In genomic region chr9:119181241-119181728, GRCm38 (mm10) we compare ENCODE assay signal across 9 mouse cellular contexts. TPM values are rescaled to one million over a fixed set of nuclear protein-coding genes. Genes with fewer than 3 reads are reported as not detected.
DNase-seq lines count a peak whose midpoint lies in the region; ATAC-seq and TF ChIP-seq lines count a peak whose summit lies in the region.
"Had no signal": no experiment of that assay in that cellular context is flagged by ENCODE, and none has a peak within 500 bp of the region (broad histone marks: within the 10 kb centered on the region; RNA-seq: fewer than 3 reads in every experiment).

No protein-coding gene starts in this region.

- H3K4me3 ChIP-seq in intestine, embryonic 14.5 days (ENCODE audit: low read depth, low read length): no peak overlapping the region
- no peak overlapping the region for H3K4me3 ChIP-seq in intestine, postnatal 0 days (ENCODE audit: low read depth, low read length)
- no peak overlapping the region for H3K4me3 ChIP-seq in lung, adult 2 months (replicated peaks; ENCODE audit: extremely low read depth, low read depth, low read length)
- H3K4me3 ChIP-seq: liver, embryonic 15.5 days had no signal

- H3K4me1 ChIP-seq in intestine, embryonic 14.5 days (replicated peaks; ENCODE audit: control insufficient read depth, insufficient read depth, low read length): no peaks in the 10 kb centered on the region
- no peaks in the 10 kb centered on the region for H3K4me1 ChIP-seq in intestine, postnatal 0 days (replicated peaks; ENCODE audit: control insufficient read depth, insufficient read depth, low read length)
- H3K4me1 ChIP-seq in lung, adult 2 months (ENCODE audit: control insufficient read depth, insufficient read depth, low read length): peaks cover 3% of the 10 kb centered on the region; the same call in 1 of the 2 replicates
- H3K4me1 ChIP-seq: liver, embryonic 15.5 days had no signal

- no peak overlapping the region for H3K9ac ChIP-seq in intestine, embryonic 14.5 days (ENCODE audit: low read length)
- H3K9ac ChIP-seq in intestine, postnatal 0 days (ENCODE audit: low read depth, low read length): no peak overlapping the region
- H3K9ac ChIP-seq: liver, embryonic 15.5 days had no signal

- in situ Hi-C loops in Patski (cut with MboI; ENCODE audit: low pct_unique_long_range_greater_than_20kb): no loop called here

- H3K4me2 ChIP-seq in intestine, embryonic 14.5 days (ENCODE audit: low read length): no peak overlapping the region
- no peak overlapping the region for H3K4me2 ChIP-seq in intestine, postnatal 0 days (replicated peaks; ENCODE audit: low read depth)
- H3K4me2 ChIP-seq: liver, embryonic 15.5 days had no signal

- WGBS in intestine, embryonic 14.5 days: 16% methylated on average over 3 of the region's 3 CpGs
- WGBS in intestine, postnatal 0 days: 31% methylated on average over 3 of the region's 3 CpGs
- 12% methylated on average over 3 of the region's 3 CpGs for WGBS in lung, adult 2 months

- no peak for TF ChIP-seq POLR2A in lung, adult 2 months (IDR thresholded peaks at IDR 0.05; ENCODE audit: borderline replicate concordance, extremely low read depth, low read depth, low read length)

- POLR2A ChIA-PET in Patski (lab: Charles Lee): no interaction called here

- no peaks in the 10 kb centered on the region for H3K27me3 ChIP-seq in intestine, embryonic 14.5 days (replicated peaks; ENCODE audit: control insufficient read depth, insufficient read depth, low read length)
- H3K27me3 ChIP-seq in intestine, postnatal 0 days (replicated peaks; ENCODE audit: control insufficient read depth, insufficient read depth, low read length): no peaks in the 10 kb centered on the region
- no peaks in the 10 kb centered on the region for H3K27me3 ChIP-seq in Patski
- H3K27me3 ChIP-seq: liver, embryonic 15.5 days had no signal

- no peaks in the 10 kb centered on the region for H3K9me3 ChIP-seq in intestine, embryonic 14.5 days (ENCODE audit: control insufficient read depth, low read length)
- no peaks in the 10 kb centered on the region for H3K9me3 ChIP-seq in intestine, postnatal 0 days (ENCODE audit: control insufficient read depth)
- H3K9me3 ChIP-seq: liver, embryonic 15.5 days had no signal

- TF ChIP-seq CTCF in intestine, postnatal 0 days (IDR thresholded peaks at IDR 0.05; ENCODE audit: low read depth): no peak
- no peak for TF ChIP-seq CTCF in Patski (IDR thresholded peaks at IDR 0.05)
- TF ChIP-seq CTCF in lung, adult 2 months (IDR thresholded peaks at IDR 0.05; ENCODE audit: insufficient read depth, low read length): no peak

- H3K27ac ChIP-seq in intestine, embryonic 14.5 days (ENCODE audit: low read depth): 0 out of 2 replicates have a peak overlapping the region, but pooled peaks have one; percentile 16
- H3K27ac ChIP-seq in intestine, postnatal 0 days (ENCODE audit: low read depth, low read length): no peak overlapping the region
- H3K27ac ChIP-seq: liver, embryonic 15.5 days had no signal

- DNase-seq in intestine, embryonic 14.5 days (ENCODE audit: low spot score): no peak
- no peak for DNase-seq in Patski (ENCODE audit: low read depth, low spot score)
- DNase-seq in fibroblast of lung, adult 2 months (ENCODE audit: low read depth): peak; percentile 43
- DNase-seq in lung, adult 2 months: peak; percentile 28
- no peak for DNase-seq in right cerebral cortex, postnatal 4 days
- no peak for DNase-seq in frontal cortex, postnatal 25 days (ENCODE audit: low spot score in 2 of 2)

- ATAC-seq in intestine, embryonic 14.5 days (replicated peaks; ENCODE audit: low FRiP score, low TSS enrichment, low read depth): no peak
- ATAC-seq in intestine, postnatal 0 days: no peak
- peak; percentile 60 for ATAC-seq in Patski
- ATAC-seq: inflammation-experienced regulatory T-cells, adult 6 months had no signal

- no peaks in the 10 kb centered on the region for H3K36me3 ChIP-seq in intestine, embryonic 14.5 days (ENCODE audit: control insufficient read depth, insufficient read depth, low read length)
- no peaks in the 10 kb centered on the region for H3K36me3 ChIP-seq in intestine, postnatal 0 days (ENCODE audit: control insufficient read depth, insufficient read depth)
- H3K36me3 ChIP-seq: liver, embryonic 15.5 days had no signal

- CTCF ChIA-PET in Patski (lab: Charles Lee): interaction anchor here (0.6 to 2.8 kb wide), 2 partner anchors 10 to 1012 kb away, joined by 4 to 10 read pairs; no protein-coding TSS in a partner anchor

RNA-seq across cellular contexts. Expression of gene Gm47289, which starts 22.3 kb away (rescaled TPM):
- not detected in 2 replicates for polyA plus RNA-seq in intestine, embryonic 14.5 days (2014; fragmentation: Nextera tagmentation; extraction: Ambion mirVana)
- not detected in 2 replicates for polyA plus RNA-seq in intestine, postnatal 0 days (2015; fragmentation: Nextera tagmentation; extraction: Ambion mirVana)
- polyA plus RNA-seq in Patski (2021): not detected
- polyA plus RNA-seq in lung, adult 2 months (2012; rRNA removed): not detected in 2 replicates
- polyA plus RNA-seq: inflammation-experienced regulatory T-cells, adult 6 months; liver, embryonic 15.5 days had no signal

RNA-seq across cellular contexts. Expression of gene Acaa1b, which starts 24.4 kb away (rescaled TPM):
- 2.1 and 2.5 TPM in 2 replicates for polyA plus RNA-seq in intestine, embryonic 14.5 days (2014; fragmentation: Nextera tagmentation; extraction: Ambion mirVana)
- 16.4 and 17.5 TPM in 2 replicates for polyA plus RNA-seq in intestine, postnatal 0 days (2015; fragmentation: Nextera tagmentation; extraction: Ambion mirVana)
- 7.9 TPM for polyA plus RNA-seq in Patski (2021)
- 14.8 and 21.9 TPM in 2 replicates for polyA plus RNA-seq in lung, adult 2 months (2012; rRNA removed)
- polyA plus RNA-seq: inflammation-experienced regulatory T-cells, adult 6 months had no signal

RNA-seq across cellular contexts. Expression of gene Slc22a13, which starts 27.6 kb away (rescaled TPM):
- not detected in 2 replicates for polyA plus RNA-seq in intestine, embryonic 14.5 days (2014; fragmentation: Nextera tagmentation; extraction: Ambion mirVana)
- 0.10 TPM in 1 of 2 replicates, not detected in the other for polyA plus RNA-seq in intestine, postnatal 0 days (2015; fragmentation: Nextera tagmentation; extraction: Ambion mirVana)
- 0.09 TPM for polyA plus RNA-seq in Patski (2021)
- polyA plus RNA-seq in lung, adult 2 months (2012; rRNA removed): 0.06 and 0.11 TPM in 2 replicates
- polyA plus RNA-seq: inflammation-experienced regulatory T-cells, adult 6 months; liver, embryonic 15.5 days had no signal

Comparison
In these comparisons a context has a peak if more than half of its experiments do, and no peak if none do; other contexts are left out.
1. DNase-seq: peak in fibroblast of lung, adult 2 months (single experiment) and lung, adult 2 months (single experiment); none in intestine, embryonic 14.5 days (single experiment), Patski (single experiment), right cerebral cortex, postnatal 4 days (single experiment) and frontal cortex, postnatal 25 days (0 of 2).